Mouse (Mus musculus) CH12.LX (cell line): ENCODE results near the gene Cds2. TPM values are rescaled to one million over a fixed set of nuclear protein-coding genes. Genes with fewer than 3 reads are reported as not detected.

Experiments
- DNase-seq: peaks from one replicate; pipeline ENCODE4 v3.0.0-alpha.2; 2013; ENCODE audit errors: extremely low read depth
- H3K27ac ChIP-seq: 2 replicates; pipeline ENCODE4 v1.5.1; 2012; ENCODE audit warnings: low read depth, mild to moderate bottlenecking, control low read depth, moderate library complexity; ENCODE audit not compliant: insufficient read depth
- H3K27me3 ChIP-seq: replicated peaks from 2 replicates; pipeline ENCODE3; 2012; ENCODE audit warnings: inconsistent platforms
- H3K36me3 ChIP-seq, 2 experiments: replicated peaks in 1 of 2; 2 replicates each; pipeline versions ENCODE3 to v1.6.1; 2012; ENCODE audit warnings: inconsistent platforms in 1 of 2, low read length in 1 of 2, mild to moderate bottlenecking in 1 of 2, mixed read lengths in 1 of 2, moderate library complexity in 1 of 2; ENCODE audit not compliant: control insufficient read depth in 1 of 2, insufficient read depth in 1 of 2
- H3K4me1 ChIP-seq, 2 experiments: 2 replicates each; pipeline ENCODE4 v1.6.1; 2012; ENCODE audit warnings: inconsistent platforms in 1 of 2, moderate library complexity in 1 of 2; ENCODE audit not compliant: insufficient read depth in 2 of 2, control insufficient read depth in 1 of 2
- H3K4me2 ChIP-seq: 2 replicates; pipeline ENCODE4 v1.6.1; 2012; ENCODE audit warnings: low read depth, mild to moderate bottlenecking, control low read depth; ENCODE audit not compliant: poor library complexity, insufficient read depth, severe bottlenecking
- H3K4me3 ChIP-seq, 3 experiments: fragments of 150-350 bp in 1 of 3; sonication (generic) in 1 of 3; replicated peaks in 1 of 3; 2 replicates each; pipeline versions ENCODE3 to v1.5.1; 2011 to 2012; ENCODE audit warnings: low read depth in 2 of 3, low read length in 2 of 3, mild to moderate bottlenecking in 2 of 3, moderate library complexity in 2 of 3, control low read depth in 1 of 3, improper control_type of control experiment in 1 of 3, inconsistent platforms in 1 of 3, mixed read lengths in 1 of 3; ENCODE audit not compliant: poor library complexity in 1 of 3
- H3K79me2 ChIP-seq: replicated peaks from 2 replicates; pipeline ENCODE4 v1.6.1; 2012; ENCODE audit warnings: mild to moderate bottlenecking, moderate library complexity; ENCODE audit not compliant: control insufficient read depth, poor library complexity, insufficient read depth, severe bottlenecking; ENCODE audit errors: extremely low read depth
- H3K9ac ChIP-seq: 2 replicates; pipeline ENCODE4 v1.6.1; 2012; ENCODE audit warnings: low read depth, mild to moderate bottlenecking, control low read depth, moderate library complexity; ENCODE audit not compliant: insufficient read depth
- H3K9me3 ChIP-seq: replicated peaks from 2 replicates; pipeline ENCODE3; 2012; ENCODE audit warnings: low read length, inconsistent platforms, mixed read lengths
- CHD1 ChIP-seq: IDR thresholded peaks from 2 replicates; pipeline ENCODE4 v1.6.1; 2012; ENCODE audit warnings: low read depth, low read length, improper control_type of control experiment, inconsistent platforms
- CTCF ChIP-seq, 2 experiments: IDR thresholded peaks in 1 of 2; conservative IDR thresholded peaks in 1 of 2; 2 replicates each; pipeline ENCODE4 v1.5.1; 2011 to 2012; ENCODE audit warnings: low read depth in 2 of 2, low read length in 2 of 2, improper control_type of control experiment in 1 of 2, inconsistent platforms in 1 of 2, mild to moderate bottlenecking in 1 of 2, moderate library complexity in 1 of 2
- GABPA ChIP-seq: IDR thresholded peaks from 2 replicates; pipeline ENCODE4 v1.6.1; 2012; ENCODE audit warnings: low read depth, low read length, improper control_type of control experiment, inconsistent platforms; ENCODE audit not compliant: insufficient replicate concordance
- HCFC1 ChIP-seq: IDR thresholded peaks from 2 replicates; pipeline ENCODE4 v1.6.1; 2012; ENCODE audit warnings: low read depth, mild to moderate bottlenecking, inconsistent platforms, low read length, improper control_type of control experiment
- IRF4 ChIP-seq: IDR thresholded peaks from 2 replicates; pipeline ENCODE4 v1.6.1; 2014; ENCODE audit warnings: low read depth, mild to moderate bottlenecking, inconsistent platforms, low read length, improper control_type of control experiment
- JUND ChIP-seq: conservative IDR thresholded peaks from 2 replicates; pipeline ENCODE4 v1.6.1; 2011; ENCODE audit warnings: low read depth, low read length, improper control_type of control experiment
- KAT2A ChIP-seq: IDR thresholded peaks from 2 replicates; pipeline ENCODE4 v1.6.1; 2012; ENCODE audit warnings: low read length, improper control_type of control experiment, inconsistent platforms; ENCODE audit not compliant: insufficient replicate concordance
- MAFK ChIP-seq: IDR thresholded peaks from 2 replicates; pipeline ENCODE4 v1.6.1; 2011; ENCODE audit warnings: low read length, improper control_type of control experiment; ENCODE audit not compliant: insufficient replicate concordance
- MAX ChIP-seq: IDR thresholded peaks from 2 replicates; pipeline ENCODE4 v1.6.1; 2011; ENCODE audit warnings: low read length, improper control_type of control experiment
- NELFE ChIP-seq: IDR thresholded peaks from 2 replicates; pipeline ENCODE4 v1.6.1; 2011; ENCODE audit warnings: low read depth, low read length, improper control_type of control experiment
- PAX5 ChIP-seq: IDR thresholded peaks from 2 replicates; pipeline ENCODE4 v1.6.1; 2012; ENCODE audit warnings: low read length, inconsistent platforms, mixed read lengths
- POLR2AphosphoS2 ChIP-seq: IDR thresholded peaks from 2 replicates; pipeline ENCODE4 v1.6.1; 2011; ENCODE audit warnings: low read depth, low read length, improper control_type of control experiment
- RCOR1 ChIP-seq: conservative IDR thresholded peaks from 2 replicates; pipeline ENCODE4 v1.6.1; 2012; ENCODE audit warnings: low read depth, mild to moderate bottlenecking, inconsistent platforms, low read length, improper control_type of control experiment
- SIN3A ChIP-seq: IDR thresholded peaks from 2 replicates; pipeline ENCODE4 v1.6.1; 2012; ENCODE audit warnings: low read length, improper control_type of control experiment, inconsistent platforms
- TBP ChIP-seq: conservative IDR thresholded peaks from 2 replicates; pipeline ENCODE4 v1.6.1; 2011; ENCODE audit warnings: low read depth, low read length, improper control_type of control experiment
- UBTF ChIP-seq: IDR thresholded peaks from 2 replicates; pipeline ENCODE4 v1.6.1; 2012; ENCODE audit warnings: low read depth, mild to moderate bottlenecking, inconsistent platforms, low read length, improper control_type of control experiment, moderate library complexity
- USF1 ChIP-seq: IDR thresholded peaks from 2 replicates; pipeline ENCODE4 v1.6.1; 2014; ENCODE audit warnings: low read depth, mild to moderate bottlenecking, inconsistent platforms, low read length, improper control_type of control experiment
- USF2 ChIP-seq: conservative IDR thresholded peaks from 2 replicates; pipeline ENCODE4 v1.6.1; 2011; ENCODE audit warnings: low read depth, low read length, improper control_type of control experiment
- ZC3H11A ChIP-seq: IDR thresholded peaks from 2 replicates; pipeline ENCODE4 v1.6.1; 2012; ENCODE audit warnings: low read depth, mild to moderate bottlenecking, inconsistent platforms, low read length, improper control_type of control experiment
- ZKSCAN1 ChIP-seq: IDR thresholded peaks from 2 replicates; pipeline ENCODE4 v1.6.1; 2012; ENCODE audit warnings: low read depth, inconsistent platforms, low read length, improper control_type of control experiment, borderline replicate concordance
- ZMIZ1 ChIP-seq: IDR thresholded peaks from 2 replicates; pipeline ENCODE4 v1.6.1; 2012; ENCODE audit warnings: low read depth, mild to moderate bottlenecking, inconsistent platforms, low read length, improper control_type of control experiment
- dilution Hi-C: fragments of 300-500 bp; cut with MboI; formaldehyde crosslinking; loops from 2 replicates; pipeline ENCODE4 v1.14.3; 2020; ENCODE audit warnings: low sequenced_read_pairs; ENCODE audit not compliant: extremely low pct_unique_long_range_greater_than_20kb, extremely low pct_ligation_motif_present
- in situ Hi-C: fragments of 300-500 bp; cut with MboI; formaldehyde crosslinking; loops from 3 replicates; pipeline ENCODE4 v1.14.3; 2019; ENCODE audit warnings: low sequenced_read_pairs, low pct_ligation_motif_present, low pct_unique_long_range_greater_than_20kb, mixed read lengths
- polyA plus RNA-seq: library from polyadenylated mRNA; unstranded; fragments of >175 nt; gene quantifications from 2 replicates; pipeline ENCODE4 v1.2.1, GENCODE M21; 2012; ENCODE audit warnings: low read depth; ENCODE audit not compliant: insufficient read length
- total RNA-seq, 2 experiments: library from RNA; depleted of rRNA; stranded (reverse); fragments of 300-350 nt in 1 of 2; fragments of >200 nt in 1 of 2; gene quantifications; 2 replicates each; pipeline ENCODE4 v1.2.3; 2012 to 2014

Cds2 gene
- total and polyA plus RNA-seq, 3 experiments, result 20.3 to 38.9 (median 21.2) TPM

DNA sequence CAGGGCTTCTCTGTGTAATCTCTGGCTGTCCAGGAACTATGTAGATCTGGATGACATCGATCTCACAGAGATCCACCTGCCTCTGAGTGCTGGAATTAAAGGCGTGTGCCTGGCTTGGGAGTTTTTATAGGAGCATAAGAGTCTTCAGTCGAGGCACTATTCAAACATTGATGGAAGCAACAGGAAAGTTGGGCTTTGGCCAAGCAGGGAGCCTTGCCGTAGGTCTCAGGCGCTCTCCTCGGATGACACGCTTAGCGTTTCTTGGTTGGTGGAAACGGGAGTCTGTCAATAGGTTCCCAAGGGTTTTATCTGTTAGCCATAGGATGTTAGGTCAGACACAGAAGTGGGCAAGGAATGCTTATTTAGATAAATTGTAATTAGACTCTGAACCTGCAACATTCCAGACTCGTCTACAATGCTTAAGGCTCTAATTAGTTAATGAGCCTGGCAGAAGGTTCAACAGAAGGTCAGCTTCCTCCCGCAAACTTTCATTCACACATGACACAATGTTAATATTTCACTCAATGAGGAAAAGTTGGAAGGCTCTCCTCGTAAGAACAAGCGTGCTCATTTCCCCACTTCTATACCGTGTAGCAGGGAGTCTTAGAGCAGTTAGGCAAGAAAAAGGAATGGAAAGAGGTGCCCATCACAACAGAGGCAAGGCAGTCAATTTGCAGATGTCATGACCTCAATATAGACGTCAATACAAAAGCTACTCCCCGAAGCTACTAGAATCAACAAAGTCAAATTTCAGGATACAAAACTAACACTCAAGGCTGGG lies 28.8 kb upstream of the Cds2 start:
- Histone ChIP-seq H3K9me3 (no peaks in the 10 kb centered on the region), H3K36me3 (peaks cover 4 to 17% of the 10 kb centered on the region in 2 experiments), H3K9ac (no peak overlapping the region), H3K4me2 (no peak overlapping the region), H3K4me3 (no peak overlapping the region), H3K27me3 (no peaks in the 10 kb centered on the region), H3K27ac (no peak overlapping the region), H3K79me2 (no peaks in the 10 kb centered on the region), H3K4me1 (peaks cover 7 to 11% of the 10 kb centered on the region in 2 experiments; a peak in 3 of 4 replicates)
- no peak for DNase-seq
- TF ChIP-seq CTCF (conservative IDR thresholded peaks at IDR 0.05 in 1 of 2, IDR thresholded peaks at IDR 0.05 in 1 of 2; ENCODE audit: low read depth in 2 of 2, low read length in 2 of 2) (no peak), SIN3A (no peak), KAT2A (no peak), USF2 (no peak), ZMIZ1 (no peak), UBTF (no peak), HCFC1 (no peak)
- in situ Hi-C loops, result no loop called here
- dilution Hi-C loops, result no loop called here

DNA sequence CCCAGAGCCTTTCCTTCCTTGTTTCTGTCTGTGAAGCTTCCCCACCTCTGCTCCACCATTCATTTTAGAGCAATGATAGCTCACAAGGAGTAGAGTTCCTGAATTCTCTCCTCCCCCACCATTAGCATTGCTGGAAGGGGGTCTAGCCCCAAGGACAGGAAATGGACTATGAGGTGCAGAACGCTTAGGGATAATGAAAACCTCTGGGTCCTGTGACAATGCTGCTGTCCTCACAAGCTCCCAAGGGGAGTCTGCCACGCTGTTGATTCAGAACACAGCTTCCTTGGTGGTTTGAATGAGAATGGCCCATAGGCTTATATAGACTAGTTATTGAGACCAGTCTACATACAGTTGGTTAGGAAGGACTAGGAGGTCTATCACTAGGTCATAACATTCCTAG lies 27.7 kb upstream of the Cds2 start:
- Histone ChIP-seq H3K9me3 (no peaks in the 10 kb centered on the region), H3K27me3 (no peaks in the 10 kb centered on the region), H3K4me3 (no peak overlapping the region), H3K27ac (no peak overlapping the region), H3K9ac (no peak overlapping the region), H3K79me2 (no peaks in the 10 kb centered on the region), H3K4me1 (peaks cover 7 to 8% of the 10 kb centered on the region in 2 experiments; a peak in 3 of 4 replicates), H3K36me3 (peaks cover 4 to 17% of the 10 kb centered on the region in 2 experiments), H3K4me2 (no peak overlapping the region)
- dilution Hi-C loops, result no loop called here
- in situ Hi-C loops, result no loop called here
- no peak for TF ChIP-seq PAX5
- no peak for TF ChIP-seq NELFE
- no peak for TF ChIP-seq TBP
- TF ChIP-seq IRF4, result no peak
- TF ChIP-seq POLR2AphosphoS2, result no peak
- TF ChIP-seq RCOR1, result no peak
- TF ChIP-seq USF2, result no peak
- no peak for TF ChIP-seq JUND
- TF ChIP-seq KAT2A, result no peak
- TF ChIP-seq HCFC1, result no peak
- TF ChIP-seq MAFK, result no peak
- TF ChIP-seq ZC3H11A, result no peak
- no peak for TF ChIP-seq ZMIZ1
- no peak for TF ChIP-seq MAX
- no peak for TF ChIP-seq GABPA
- TF ChIP-seq CHD1, result no peak
- no peak for TF ChIP-seq ZKSCAN1
- TF ChIP-seq USF1, result no peak
- no peak for DNase-seq
